Mouse (Mus musculus): ENCODE data around the gene Lrrc3c. TPM values are rescaled to one million over a fixed set of nuclear protein-coding genes. Genes with fewer than 3 reads are reported as not detected.

The Lrrc3c gene
- polyA plus RNA-seq, 1 experiment from 2014 or later = not detected

GRCm38 (mm10) chr11:98583265-98583552, 14.9 kb upstream of the Lrrc3c start:
- Histone ChIP-seq H3K9me3 (ENCODE audit: control insufficient read depth, low read length) (no peaks in the 10 kb centered on the region), H3K27ac (ENCODE audit: low read depth, low read length) (peak overlapping the region; percentile 99), H3K4me1 (replicated peaks; ENCODE audit: control insufficient read depth, insufficient read depth, low read length) (peaks cover 69% of the 10 kb centered on the region), H3K4me2 (peak overlapping the region; percentile 89), H3K27me3 (replicated peaks; ENCODE audit: control insufficient read depth, insufficient read depth, low read length) (no peaks in the 10 kb centered on the region), H3K36me3 (ENCODE audit: control insufficient read depth, insufficient read depth, low read length) (peaks cover 10% of the 10 kb centered on the region; the same call in 1 of the 2 replicates), H3K9ac (ENCODE audit: low read depth, low read length) (peak overlapping the region; percentile 83), H3K4me3 (ENCODE audit: low read depth, low read length) (peak overlapping the region; percentile 41)
- WGBS = 49% methylated on average over 3 of the region's 3 CpGs
- peak; percentile 76 for ATAC-seq (replicated peaks; ENCODE audit: low FRiP score)
- DNase-seq (ENCODE audit: low spot score) = peak; percentile 63

GRCm38 (mm10) chr11:98583571-98583970, 14.5 kb upstream of the Lrrc3c start:
- peak overlapping the region; percentile 41 for H3K4me3 ChIP-seq (ENCODE audit: low read depth, low read length)
- peaks cover 10% of the 10 kb centered on the region; the same call in 1 of the 2 replicates for H3K36me3 ChIP-seq (ENCODE audit: control insufficient read depth, insufficient read depth, low read length)
- peak overlapping the region; percentile 83 for H3K9ac ChIP-seq (ENCODE audit: low read depth, low read length)
- DNase-seq (ENCODE audit: low spot score) (no peak), ATAC-seq (replicated peaks; ENCODE audit: low FRiP score) (peak; percentile 30; the same call in 1 of the 2 replicates)
- no peaks in the 10 kb centered on the region for H3K27me3 ChIP-seq (replicated peaks; ENCODE audit: control insufficient read depth, insufficient read depth, low read length)
- peak overlapping the region; percentile 99 for H3K27ac ChIP-seq (ENCODE audit: low read depth, low read length)
- H3K4me1 ChIP-seq (replicated peaks; ENCODE audit: control insufficient read depth, insufficient read depth, low read length) = peaks cover 72% of the 10 kb centered on the region
- peak overlapping the region; percentile 89 for H3K4me2 ChIP-seq
- 10% methylated on average over 3 of the region's 3 CpGs for WGBS
- no peaks in the 10 kb centered on the region for H3K9me3 ChIP-seq (ENCODE audit: control insufficient read depth, low read length)

- Histone ChIP-seq H3K27me3 (replicated peaks; ENCODE audit: control insufficient read depth, insufficient read depth, low read length) (no peaks in the 10 kb centered on the region), H3K9me3 (ENCODE audit: control insufficient read depth, low read length) (no peaks in the 10 kb centered on the region), H3K27ac (ENCODE audit: low read depth, low read length) (peak overlapping the region; percentile 99), H3K4me3 (ENCODE audit: low read depth, low read length) (no peak overlapping the region), H3K9ac (ENCODE audit: low read depth, low read length) (peak overlapping the region; percentile 34; the same call in 1 of the 2 replicates), H3K4me2 (peak overlapping the region; percentile 89), H3K4me1 (replicated peaks; ENCODE audit: control insufficient read depth, insufficient read depth, low read length) (peaks cover 78% of the 10 kb centered on the region), H3K36me3 (ENCODE audit: control insufficient read depth, insufficient read depth, low read length) (peaks cover 10% of the 10 kb centered on the region; the same call in 1 of the 2 replicates)
- WGBS = 45% methylated on average over 1 of the region's 1 CpGs
- DNase-seq (ENCODE audit: low spot score) = no peak
- no peak for ATAC-seq (replicated peaks; ENCODE audit: low FRiP score)
Measured at GRCm38 (mm10) chr11:98584146-98584545, 13.9 kb upstream of the Lrrc3c start.

GRCm38 (mm10) chr11:98584629-98585177, 13.4 kb upstream of the Lrrc3c start:
- Histone ChIP-seq H3K27me3 (replicated peaks; ENCODE audit: control insufficient read depth, insufficient read depth, low read length) (no peaks in the 10 kb centered on the region), H3K9me3 (ENCODE audit: control insufficient read depth, low read length) (no peaks in the 10 kb centered on the region), H3K27ac (ENCODE audit: low read depth, low read length) (peak overlapping the region; percentile 99; the same call in 1 of the 2 replicates), H3K36me3 (ENCODE audit: control insufficient read depth, insufficient read depth, low read length) (peaks cover 9% of the 10 kb centered on the region; the same call in 1 of the 2 replicates), H3K4me1 (replicated peaks; ENCODE audit: control insufficient read depth, insufficient read depth, low read length) (peaks cover 82% of the 10 kb centered on the region), H3K4me3 (ENCODE audit: low read depth, low read length) (peak overlapping the region; percentile 70; the same call in 1 of the 2 replicates), H3K4me2 (peak overlapping the region; percentile 89), H3K9ac (ENCODE audit: low read depth, low read length) (peak overlapping the region; percentile 53)
- WGBS = 87% methylated on average over 6 of the region's 6 CpGs
- DNase-seq (ENCODE audit: low spot score) (no peak), ATAC-seq (replicated peaks; ENCODE audit: low FRiP score) (no peak)

- Histone ChIP-seq H3K27me3 (replicated peaks; ENCODE audit: control insufficient read depth, insufficient read depth, low read length) (no peaks in the 10 kb centered on the region), H3K9ac (ENCODE audit: low read depth, low read length) (peak overlapping the region; percentile 75), H3K4me2 (peak overlapping the region; percentile 89), H3K36me3 (ENCODE audit: control insufficient read depth, insufficient read depth, low read length) (peaks cover 8% of the 10 kb centered on the region; the same call in 1 of the 2 replicates), H3K4me3 (ENCODE audit: low read depth, low read length) (peak overlapping the region; percentile 70), H3K27ac (ENCODE audit: low read depth, low read length) (peak overlapping the region; percentile 23), H3K9me3 (ENCODE audit: control insufficient read depth, low read length) (no peaks in the 10 kb centered on the region), H3K4me1 (replicated peaks; ENCODE audit: control insufficient read depth, insufficient read depth, low read length) (peaks cover 66% of the 10 kb centered on the region)
- WGBS = 2% methylated on average over 22 of the region's 22 CpGs
- DNase-seq (ENCODE audit: low spot score) = no peak
- no peak for ATAC-seq (replicated peaks; ENCODE audit: low FRiP score)
Measured at GRCm38 (mm10) chr11:98586087-98586891, 11.8 kb upstream of the Lrrc3c start.

- under 1% methylated on average over 49 of the region's 49 CpGs for WGBS
- ATAC-seq (replicated peaks; ENCODE audit: low FRiP score) (peak; percentile 77), DNase-seq (ENCODE audit: low spot score) (peak; percentile 99)
- H3K4me3 ChIP-seq (ENCODE audit: low read depth, low read length) = peak within 1 kb of the TSS; percentile 70
- H3K36me3 ChIP-seq (ENCODE audit: control insufficient read depth, insufficient read depth, low read length) = peaks cover 8% of the 10 kb centered on the region; the same call in 1 of the 2 replicates
- peaks cover 58% of the 10 kb centered on the region for H3K4me1 ChIP-seq (replicated peaks; ENCODE audit: control insufficient read depth, insufficient read depth, low read length)
- H3K27ac ChIP-seq (ENCODE audit: low read depth, low read length) = peak within 1 kb of the TSS; percentile 97
- H3K4me2 ChIP-seq = peak within 1 kb of the TSS; percentile 89
- no peaks in the 10 kb centered on the region for H3K9me3 ChIP-seq (ENCODE audit: control insufficient read depth, low read length)
- no peaks in the 10 kb centered on the region for H3K27me3 ChIP-seq (replicated peaks; ENCODE audit: control insufficient read depth, insufficient read depth, low read length)
- peak within 1 kb of the TSS; percentile 75 for H3K9ac ChIP-seq (ENCODE audit: low read depth, low read length)
Measured at GRCm38 (mm10) chr11:98586892-98587563, 11.1 kb upstream of the Lrrc3c start, which contains the start of gene Ormdl3. Ormdl3 (minus strand) TSS chr11:98587368.

GRCm38 (mm10) chr11:98587684-98588546, 10.2 kb upstream of the Lrrc3c start:
- Histone ChIP-seq H3K36me3 (ENCODE audit: control insufficient read depth, insufficient read depth, low read length) (peaks cover 2% of the 10 kb centered on the region; the same call in 1 of the 2 replicates), H3K27ac (ENCODE audit: low read depth, low read length) (peak overlapping the region; percentile 97), H3K9ac (ENCODE audit: low read depth, low read length) (peak overlapping the region; percentile 67), H3K9me3 (ENCODE audit: control insufficient read depth, low read length) (no peaks in the 10 kb centered on the region), H3K4me3 (ENCODE audit: low read depth, low read length) (peak overlapping the region; percentile 70), H3K4me1 (replicated peaks; ENCODE audit: control insufficient read depth, insufficient read depth, low read length) (peaks cover 53% of the 10 kb centered on the region), H3K27me3 (replicated peaks; ENCODE audit: control insufficient read depth, insufficient read depth, low read length) (no peaks in the 10 kb centered on the region), H3K4me2 (peak overlapping the region; percentile 89)
- 6% methylated on average over 20 of the region's 20 CpGs for WGBS
- peak; percentile 67 for ATAC-seq (replicated peaks; ENCODE audit: low FRiP score)
- DNase-seq (ENCODE audit: low spot score) = peak; percentile 86

- Histone ChIP-seq H3K36me3 (ENCODE audit: control insufficient read depth, insufficient read depth, low read length) (no peaks in the 10 kb centered on the region), H3K4me3 (ENCODE audit: low read depth, low read length) (peak overlapping the region; percentile 70), H3K9me3 (ENCODE audit: control insufficient read depth, low read length) (no peaks in the 10 kb centered on the region), H3K27ac (ENCODE audit: low read depth, low read length) (peak overlapping the region; percentile 97), H3K9ac (ENCODE audit: low read depth, low read length) (peak overlapping the region; percentile 15), H3K4me1 (replicated peaks; ENCODE audit: control insufficient read depth, insufficient read depth, low read length) (peaks cover 45% of the 10 kb centered on the region), H3K4me2 (peak overlapping the region; percentile 89), H3K27me3 (replicated peaks; ENCODE audit: control insufficient read depth, insufficient read depth, low read length) (no peaks in the 10 kb centered on the region)
- ATAC-seq (replicated peaks; ENCODE audit: low FRiP score) = no peak
- DNase-seq (ENCODE audit: low spot score) = no peak
- 60% methylated on average over 6 of the region's 6 CpGs for WGBS
Measured at GRCm38 (mm10) chr11:98588833-98589281, 9.2 kb upstream of the Lrrc3c start.
